In the genomic region with DNA sequence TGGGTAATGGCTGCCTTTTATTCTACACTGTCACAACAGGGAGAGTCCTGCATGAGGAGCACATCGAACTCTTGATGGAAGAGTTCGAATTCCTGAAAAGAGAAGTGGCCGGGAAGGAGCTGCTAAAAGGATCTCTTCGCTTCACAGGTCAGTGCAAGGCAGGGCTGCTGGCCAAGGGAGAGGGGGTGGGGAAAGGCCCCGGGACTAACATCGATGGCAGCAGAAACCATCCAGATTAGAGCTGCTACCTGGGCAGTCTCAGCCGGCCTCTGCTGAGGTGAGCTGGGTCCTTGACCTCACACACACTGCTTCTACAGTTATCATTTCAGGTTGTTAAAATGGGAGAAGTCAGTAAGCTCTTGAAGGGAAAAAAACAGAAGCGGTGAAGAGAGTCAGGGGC, we compare ENCODE assay signal across 22 mouse cellular contexts. TPM values are rescaled to one million over a fixed set of nuclear protein-coding genes. Genes with fewer than 3 reads are reported as not detected.
DNase-seq lines count a peak whose midpoint lies in the region; ATAC-seq lines count a peak whose summit lies in the region.
"Had no signal": no experiment of that assay in that cellular context is flagged by ENCODE, and none has a peak within 500 bp of the region (broad histone marks: within the 10 kb centered on the region; RNA-seq: fewer than 3 reads in every experiment).

No protein-coding gene starts in this region.

- H3K9ac ChIP-seq in hindbrain, embryonic 13.5 days, result 0 out of 2 replicates have a peak overlapping the region, but pooled peaks have one; percentile 8
- H3K9ac ChIP-seq: embryonic facial prominence, embryonic 13.5 days; embryonic facial prominence, embryonic 15.5 days; forebrain, embryonic 12.5 days had no signal

- no peaks in the 10 kb centered on the region for H3K4me1 ChIP-seq in hindbrain, embryonic 13.5 days (replicated peaks)
- no peaks in the 10 kb centered on the region for H3K4me1 ChIP-seq in hindbrain, embryonic 10.5 days (replicated peaks)
- H3K4me1 ChIP-seq: embryonic facial prominence, embryonic 13.5 days; embryonic facial prominence, embryonic 15.5 days; forebrain, embryonic 10.5 days; forebrain, embryonic 12.5 days had no signal

- no peak overlapping the region for H3K27ac ChIP-seq in hindbrain, embryonic 13.5 days
- no peak overlapping the region for H3K27ac ChIP-seq in hindbrain, embryonic 10.5 days
- H3K27ac ChIP-seq: embryonic facial prominence, embryonic 13.5 days; embryonic facial prominence, embryonic 15.5 days; forebrain, embryonic 10.5 days; forebrain, embryonic 12.5 days had no signal

- 77% methylated on average over 8 of the region's 8 CpGs for WGBS in hindbrain, embryonic 13.5 days
- 78% methylated on average over 8 of the region's 8 CpGs for WGBS in hindbrain, embryonic 10.5 days

- no peak for DNase-seq in hindbrain, embryonic 10.5 days (ENCODE audit: low spot score)
- peak; percentile 29 for DNase-seq in kidney, adult 9 months
- DNase-seq in kidney, adult 11 months, result no peak
- DNase-seq in kidney, postnatal 10 days, result peak; percentile 28
- no peak for DNase-seq in kidney, adult 18-20 months
- DNase-seq: adrenal gland, adult 2 months; adrenal gland, postnatal 10 days; adrenal gland, postnatal 25 days; cerebellum, adult 11 months; cerebellum, adult 18-20 months; cerebellum, adult 8-10 months; cerebellum, adult 9-11 months; cerebellum, postnatal 14 days; cerebellum, postnatal 36 days; embryo, embryonic 11 days had no signal

- ATAC-seq in hindbrain, embryonic 13.5 days (ENCODE audit: low FRiP score), result no peak
- ATAC-seq: forebrain, embryonic 14.5 days had no signal

- H3K27me3 ChIP-seq in hindbrain, embryonic 13.5 days, result no peaks in the 10 kb centered on the region
- H3K27me3 ChIP-seq in hindbrain, embryonic 10.5 days (ENCODE audit: insufficient read depth, poor library complexity, severe bottlenecking), result no peaks in the 10 kb centered on the region
- H3K27me3 ChIP-seq: embryonic facial prominence, embryonic 13.5 days; embryonic facial prominence, embryonic 15.5 days; forebrain, embryonic 12.5 days had no signal

- no peak overlapping the region for H3K4me3 ChIP-seq in hindbrain, embryonic 13.5 days
- H3K4me3 ChIP-seq in hindbrain, embryonic 10.5 days, result no peak overlapping the region
- H3K4me3 ChIP-seq: embryonic facial prominence, embryonic 13.5 days; embryonic facial prominence, embryonic 15.5 days; erythroblast, embryonic 14.5 days; forebrain, embryonic 10.5 days; forebrain, embryonic 12.5 days had no signal

- H3K4me2 ChIP-seq in hindbrain, embryonic 13.5 days, result no peak overlapping the region
- H3K4me2 ChIP-seq: embryonic facial prominence, embryonic 13.5 days; embryonic facial prominence, embryonic 15.5 days; forebrain, embryonic 12.5 days had no signal

- peaks cover 7% of the 10 kb centered on the region; the same call in 1 of the 2 replicates for H3K36me3 ChIP-seq in hindbrain, embryonic 13.5 days
- H3K36me3 ChIP-seq in hindbrain, embryonic 10.5 days, result 0 out of 2 replicates have a peak, but pooled peaks cover 3% of the 10 kb centered on the region
- H3K36me3 ChIP-seq: forebrain, embryonic 10.5 days; forebrain, embryonic 12.5 days had no signal

- H3K9me3 ChIP-seq in hindbrain, embryonic 13.5 days, result no peaks in the 10 kb centered on the region
- no peaks in the 10 kb centered on the region for H3K9me3 ChIP-seq in hindbrain, embryonic 10.5 days
- H3K9me3 ChIP-seq: embryonic facial prominence, embryonic 13.5 days; embryonic facial prominence, embryonic 15.5 days; forebrain, embryonic 10.5 days; forebrain, embryonic 12.5 days had no signal

RNA-seq across cellular contexts. Expression of gene Blvra, which starts 21.5 kb away (rescaled TPM):
- 27.7 and 31.5 TPM in 2 replicates for polyA plus RNA-seq in hindbrain, embryonic 13.5 days (2015; fragmentation: Nextera tagmentation; extraction: Ambion mirVana)
- polyA plus RNA-seq in hindbrain, embryonic 10.5 days (2016; fragmentation: Nextera tagmentation; extraction: Ambion mirVana), result 20.1 and 20.3 TPM in 2 replicates

RNA-seq across cellular contexts. Expression of gene Ncaph, which starts 41.8 kb away (rescaled TPM):
- polyA plus RNA-seq in hindbrain, embryonic 13.5 days (2015; fragmentation: Nextera tagmentation; extraction: Ambion mirVana), result 20.2 and 21.1 TPM in 2 replicates
- 83.7 and 110 TPM in 2 replicates for polyA plus RNA-seq in hindbrain, embryonic 10.5 days (2016; fragmentation: Nextera tagmentation; extraction: Ambion mirVana)

RNA-seq across cellular contexts. Expression of gene Itpripl1, which starts 51.2 kb away (rescaled TPM):
- 11.4 and 13.1 TPM in 2 replicates for polyA plus RNA-seq in hindbrain, embryonic 13.5 days (2015; fragmentation: Nextera tagmentation; extraction: Ambion mirVana)
- 12.6 and 14.1 TPM in 2 replicates for polyA plus RNA-seq in hindbrain, embryonic 10.5 days (2016; fragmentation: Nextera tagmentation; extraction: Ambion mirVana)

Comparison
In these comparisons a context has a peak if more than half of its experiments do, and no peak if none do; other contexts are left out.
1. DNase-seq: peak in kidney, adult 9 months (single experiment) and kidney, postnatal 10 days (single experiment); none in hindbrain, embryonic 10.5 days (single experiment), kidney, adult 11 months (single experiment) and kidney, adult 18-20 months (single experiment).